Mouse (Mus musculus): ENCODE measurements around the gene Ube2ql1. TPM values are rescaled to one million over a fixed set of nuclear protein-coding genes. Genes with fewer than 3 reads are reported as not detected.
A peak's percentile ranks its signal among the peaks of the same experiment; 100 is the strongest.

Gene Ube2ql1
- polyA plus RNA-seq, 1 experiment from 2014 or later: 49.4 TPM

DNA sequence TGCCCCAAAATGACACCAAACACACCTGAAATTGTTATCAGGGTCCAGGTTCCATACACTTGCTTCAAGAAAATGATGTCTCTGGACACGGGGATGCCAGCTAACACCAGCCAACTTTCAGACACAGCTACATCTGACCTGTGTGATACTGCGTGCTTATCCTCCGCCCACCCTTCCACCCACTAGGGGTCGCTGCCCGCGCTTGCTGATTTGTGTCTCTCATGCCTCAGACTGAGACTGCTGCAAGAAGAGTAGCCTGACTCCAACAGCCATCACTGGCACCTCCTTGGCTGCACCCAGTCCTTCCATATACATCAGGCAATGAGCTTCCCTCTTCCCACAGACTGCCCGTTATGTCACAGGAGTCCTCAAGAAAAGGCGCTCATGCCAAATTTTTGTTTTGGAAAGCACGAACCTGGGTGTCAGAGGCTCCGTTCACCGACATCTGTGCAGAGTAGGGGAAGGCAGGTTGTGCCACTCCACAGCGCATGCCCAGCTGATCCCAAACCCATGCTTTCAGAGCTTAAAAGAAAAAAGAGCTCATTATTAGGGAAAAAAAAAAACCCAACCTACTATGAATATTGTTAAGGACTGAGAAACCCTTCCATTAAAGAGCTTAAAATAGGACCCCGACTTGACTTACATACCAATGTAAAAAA is 43.2 kb downstream of the Ube2ql1 start:
- H3K4me2 ChIP-seq (replicated peaks): no peak overlapping the region
- H3K4me3 ChIP-seq (replicated peaks; ENCODE audit: low read length): no peak overlapping the region
- no peaks in the 10 kb centered on the region for H3K27me3 ChIP-seq (ENCODE audit: control insufficient read depth, insufficient read depth, low read length)
- 42% methylated on average over 13 of the region's 13 CpGs for WGBS
- H3K4me1 ChIP-seq (replicated peaks; ENCODE audit: control insufficient read depth, insufficient read depth, low read length): no peaks in the 10 kb centered on the region
- DNase-seq (ENCODE audit: low spot score) (peak; percentile 82), ATAC-seq (ENCODE audit: low FRiP score) (peak; percentile 76; the same call in 1 of the 2 replicates)
- H3K27ac ChIP-seq: no peak overlapping the region
- no peak overlapping the region for H3K9ac ChIP-seq
- no peaks in the 10 kb centered on the region for H3K9me3 ChIP-seq (ENCODE audit: control insufficient read depth, low read length)
- peaks cover 15% of the 10 kb centered on the region for H3K36me3 ChIP-seq (replicated peaks; ENCODE audit: control insufficient read depth, insufficient read depth)

DNA sequence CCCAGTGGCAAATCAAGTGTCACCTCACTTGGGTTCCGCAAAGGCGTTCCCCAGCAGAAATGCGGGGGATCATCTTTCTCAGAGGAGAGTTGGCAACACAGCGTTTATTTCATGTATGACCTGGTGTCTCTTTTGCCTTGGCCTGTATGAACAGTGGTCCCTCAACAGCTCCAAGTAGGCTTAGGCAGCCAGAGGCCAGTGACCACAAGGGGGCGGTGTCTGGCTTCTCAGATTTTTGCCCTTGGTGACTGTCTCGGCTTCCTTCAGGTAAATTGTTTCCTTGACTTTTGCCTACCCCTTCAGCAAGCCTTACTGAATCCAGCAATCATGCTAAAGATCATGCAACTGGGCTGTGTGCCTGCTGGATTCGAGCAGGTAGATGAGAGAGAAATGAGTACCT is 48.6 kb downstream of the Ube2ql1 start:
- DNase-seq (ENCODE audit: low spot score) (peak; percentile 53), ATAC-seq (ENCODE audit: low FRiP score) (no peak; the same call in 1 of the 2 replicates)
- H3K9me3 ChIP-seq (ENCODE audit: control insufficient read depth, low read length): no peaks in the 10 kb centered on the region
- H3K27me3 ChIP-seq (ENCODE audit: control insufficient read depth, insufficient read depth, low read length): no peaks in the 10 kb centered on the region
- H3K4me2 ChIP-seq (replicated peaks): no peak overlapping the region
- H3K4me3 ChIP-seq (replicated peaks; ENCODE audit: low read length): no peak overlapping the region
- WGBS: 38% methylated on average over 7 of the region's 7 CpGs
- no peak overlapping the region for H3K27ac ChIP-seq
- H3K36me3 ChIP-seq (replicated peaks; ENCODE audit: control insufficient read depth, insufficient read depth): no peaks in the 10 kb centered on the region
- H3K9ac ChIP-seq: no peak overlapping the region
- peaks cover 3% of the 10 kb centered on the region; the same call in 1 of the 2 replicates for H3K4me1 ChIP-seq (replicated peaks; ENCODE audit: control insufficient read depth, insufficient read depth, low read length)

DNA sequence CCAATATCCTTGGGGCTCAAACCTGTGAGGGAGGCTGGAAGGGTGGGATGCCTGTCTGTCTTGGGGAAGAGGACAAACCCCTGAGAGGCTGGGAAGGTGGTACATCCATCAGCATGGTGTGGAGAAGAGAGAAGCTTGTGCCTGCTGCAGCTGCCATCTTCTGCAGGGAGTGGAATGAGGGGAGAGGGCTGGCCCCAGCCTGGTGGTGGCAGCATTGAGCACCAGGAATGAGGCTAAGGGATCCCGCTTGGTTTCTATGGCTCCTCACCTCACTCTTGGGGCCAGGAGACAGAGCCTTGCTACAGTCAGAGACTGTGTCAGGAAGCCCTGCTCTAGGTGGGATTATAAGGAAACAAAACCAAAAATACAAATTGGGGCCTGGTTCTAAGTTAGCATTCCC is 52.7 kb downstream of the Ube2ql1 start:
- 65% methylated on average over 1 of the region's 1 CpGs for WGBS
- Histone ChIP-seq H3K9me3 (ENCODE audit: control insufficient read depth, low read length) (no peaks in the 10 kb centered on the region), H3K4me1 (replicated peaks; ENCODE audit: control insufficient read depth, insufficient read depth, low read length) (peaks cover 15% of the 10 kb centered on the region; the same call in 1 of the 2 replicates), H3K36me3 (replicated peaks; ENCODE audit: control insufficient read depth, insufficient read depth) (no peaks in the 10 kb centered on the region), H3K9ac (no peak overlapping the region), H3K27me3 (ENCODE audit: control insufficient read depth, insufficient read depth, low read length) (no peaks in the 10 kb centered on the region), H3K4me2 (replicated peaks) (no peak overlapping the region), H3K27ac (no peak overlapping the region), H3K4me3 (replicated peaks; ENCODE audit: low read length) (no peak overlapping the region)
- no peak for ATAC-seq (ENCODE audit: low FRiP score)
- no peak for DNase-seq (ENCODE audit: low spot score)

DNA sequence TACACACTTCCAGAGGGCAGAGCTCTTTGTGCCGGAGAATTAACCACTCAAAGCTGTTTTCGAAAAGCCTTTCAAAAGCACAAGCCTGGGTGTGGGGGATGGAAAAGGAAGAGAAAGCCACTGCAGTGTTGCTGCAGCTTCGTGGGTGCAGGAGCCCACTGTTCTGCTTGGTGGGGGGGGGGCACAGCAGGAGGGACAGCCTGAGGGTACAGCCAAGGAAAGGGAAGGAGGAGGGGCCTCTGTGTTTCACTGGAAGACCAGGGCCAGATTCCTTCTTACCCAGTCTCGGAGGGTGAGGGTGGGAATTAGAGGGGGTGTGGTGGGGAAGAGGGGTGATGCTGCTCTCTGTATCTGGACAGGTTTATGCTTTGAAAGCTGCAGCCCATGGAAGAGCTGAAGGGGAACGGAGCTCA is 54.3 kb downstream of the Ube2ql1 start:
- H3K27me3 ChIP-seq (ENCODE audit: control insufficient read depth, insufficient read depth, low read length): no peaks in the 10 kb centered on the region
- H3K4me3 ChIP-seq (replicated peaks; ENCODE audit: low read length): no peak overlapping the region
- no peaks in the 10 kb centered on the region for H3K9me3 ChIP-seq (ENCODE audit: control insufficient read depth, low read length)
- no peaks in the 10 kb centered on the region for H3K36me3 ChIP-seq (replicated peaks; ENCODE audit: control insufficient read depth, insufficient read depth)
- H3K4me1 ChIP-seq (replicated peaks; ENCODE audit: control insufficient read depth, insufficient read depth, low read length): peaks cover 15% of the 10 kb centered on the region; the same call in 1 of the 2 replicates
- no peak for DNase-seq (ENCODE audit: low spot score)
- H3K4me2 ChIP-seq (replicated peaks): peak overlapping the region; percentile 10; the same call in 1 of the 2 replicates
- H3K27ac ChIP-seq: no peak overlapping the region
- no peak overlapping the region for H3K9ac ChIP-seq
- 26% methylated on average over 5 of the region's 5 CpGs for WGBS
- no peak for ATAC-seq (ENCODE audit: low FRiP score)

DNA sequence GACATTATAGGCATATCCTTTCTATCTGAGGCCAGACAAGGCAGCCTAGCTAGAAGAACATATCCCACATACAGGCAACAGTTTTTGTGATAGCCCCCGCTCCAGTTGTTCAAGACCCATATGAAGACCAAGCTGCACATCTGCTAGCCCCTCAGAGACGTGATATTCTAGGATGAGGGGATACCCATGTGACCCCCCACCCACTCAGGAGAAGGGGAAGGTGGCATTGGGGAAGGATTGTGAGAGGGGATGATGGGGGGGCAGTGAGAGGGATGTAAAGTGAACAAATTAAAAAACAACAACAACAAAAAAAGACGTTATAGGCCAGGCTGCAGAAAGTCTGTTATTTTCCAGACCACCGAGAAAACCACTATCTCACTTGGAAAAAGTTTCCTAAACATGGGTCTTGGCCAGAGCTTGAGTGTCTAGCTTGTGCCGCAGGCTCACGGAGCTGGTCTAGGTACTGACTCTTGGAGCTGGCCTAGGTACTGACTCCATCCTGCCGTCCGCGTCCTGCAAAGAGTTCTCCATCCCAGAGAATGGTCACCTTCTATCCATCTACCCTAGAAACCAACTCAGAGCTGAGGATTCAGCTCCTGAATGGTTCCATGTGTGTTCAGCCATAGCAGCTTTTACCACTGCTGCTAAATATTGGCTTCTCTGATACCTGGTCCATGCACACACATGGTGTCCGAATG is 65.6 kb downstream of the Ube2ql1 start:
- Histone ChIP-seq H3K4me1 (replicated peaks; ENCODE audit: control insufficient read depth, insufficient read depth, low read length) (no peaks in the 10 kb centered on the region), H3K36me3 (replicated peaks; ENCODE audit: control insufficient read depth, insufficient read depth) (no peaks in the 10 kb centered on the region), H3K4me2 (replicated peaks) (no peak overlapping the region)

DNA sequence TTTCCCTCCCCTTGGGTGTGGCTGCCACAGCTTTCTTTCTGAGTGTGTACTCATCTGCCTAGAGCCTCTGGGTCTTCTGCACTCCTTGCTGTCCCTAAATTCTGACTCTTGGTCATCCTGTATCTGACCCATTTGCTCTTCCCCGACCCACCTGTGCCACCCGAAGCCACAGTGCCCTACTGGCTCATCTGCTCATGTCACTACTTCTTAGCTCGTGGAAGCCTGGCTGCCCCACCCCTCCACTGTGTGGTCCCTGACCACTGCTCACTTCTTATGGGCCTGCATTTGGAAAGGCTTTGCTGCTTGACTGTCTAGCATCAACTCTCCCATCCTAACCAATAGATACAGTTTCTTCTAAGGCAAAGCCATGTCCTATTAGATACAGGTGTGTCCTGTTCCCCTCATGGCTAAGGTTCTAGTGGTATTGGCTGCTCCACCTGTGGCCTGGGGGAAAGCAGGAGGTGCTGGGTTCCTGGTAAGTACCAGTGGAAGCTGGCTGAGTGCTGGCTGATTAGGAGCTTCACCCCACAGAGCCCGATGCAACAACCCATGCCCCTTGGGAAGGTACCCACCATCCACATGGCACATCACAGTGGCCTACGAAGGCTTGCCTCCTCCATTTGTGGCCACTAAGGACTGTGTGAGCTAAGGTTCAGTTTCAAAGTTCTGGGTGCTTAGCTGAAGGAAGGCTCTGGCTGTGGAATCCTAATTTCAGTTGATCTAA is 66.3 kb downstream of the Ube2ql1 start:
- Histone ChIP-seq H3K27me3 (ENCODE audit: control insufficient read depth, insufficient read depth, low read length) (no peaks in the 10 kb centered on the region), H3K9me3 (ENCODE audit: control insufficient read depth, low read length) (no peaks in the 10 kb centered on the region), H3K4me2 (replicated peaks) (no peak overlapping the region), H3K4me3 (replicated peaks; ENCODE audit: low read length) (no peak overlapping the region), H3K4me1 (replicated peaks; ENCODE audit: control insufficient read depth, insufficient read depth, low read length) (no peaks in the 10 kb centered on the region), H3K27ac (no peak overlapping the region), H3K36me3 (replicated peaks; ENCODE audit: control insufficient read depth, insufficient read depth) (no peaks in the 10 kb centered on the region), H3K9ac (no peak overlapping the region)
- ATAC-seq (ENCODE audit: low FRiP score) (no peak), DNase-seq (ENCODE audit: low spot score) (no peak)
- 90% methylated on average over 5 of the region's 5 CpGs for WGBS

More for the DNA sequence above, 65.6 kb downstream of the Ube2ql1 start:
- Histone ChIP-seq H3K4me3 (replicated peaks; ENCODE audit: low read length) (no peak overlapping the region), H3K27me3 (ENCODE audit: control insufficient read depth, insufficient read depth, low read length) (no peaks in the 10 kb centered on the region), H3K9me3 (ENCODE audit: control insufficient read depth, low read length) (no peaks in the 10 kb centered on the region), H3K27ac (no peak overlapping the region), H3K9ac (no peak overlapping the region)
- ATAC-seq (ENCODE audit: low FRiP score) (no peak), DNase-seq (ENCODE audit: low spot score) (no peak)
- 64% methylated on average over 10 of the region's 10 CpGs for WGBS

DNA sequence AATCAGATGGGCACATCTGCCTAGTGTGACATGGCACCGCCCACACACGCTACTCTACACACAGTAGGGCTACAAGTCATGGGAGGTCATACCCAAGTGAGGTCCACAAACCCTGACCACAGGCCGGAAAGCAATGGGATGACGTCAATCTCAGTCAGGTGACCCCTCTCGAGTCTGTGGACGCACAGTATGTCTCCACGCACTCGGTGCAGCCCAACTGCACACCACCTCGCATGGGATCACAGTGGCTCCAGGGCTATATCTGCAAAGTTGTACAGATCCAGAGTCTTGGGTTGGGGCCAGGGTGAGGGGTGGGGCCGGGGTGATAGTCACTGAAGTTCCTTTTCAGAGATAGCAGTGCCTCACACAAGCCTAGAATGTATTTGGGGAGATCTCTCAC is 67.1 kb downstream of the Ube2ql1 start:
- Histone ChIP-seq H3K9ac (no peak overlapping the region), H3K9me3 (ENCODE audit: control insufficient read depth, low read length) (no peaks in the 10 kb centered on the region), H3K27ac (no peak overlapping the region), H3K4me2 (replicated peaks) (no peak overlapping the region), H3K36me3 (replicated peaks; ENCODE audit: control insufficient read depth, insufficient read depth) (no peaks in the 10 kb centered on the region), H3K4me3 (replicated peaks; ENCODE audit: low read length) (no peak overlapping the region), H3K4me1 (replicated peaks; ENCODE audit: control insufficient read depth, insufficient read depth, low read length) (no peaks in the 10 kb centered on the region), H3K27me3 (ENCODE audit: control insufficient read depth, insufficient read depth, low read length) (no peaks in the 10 kb centered on the region)
- no peak for ATAC-seq (ENCODE audit: low FRiP score)
- 91% methylated on average over 10 of the region's 10 CpGs for WGBS
- DNase-seq (ENCODE audit: low spot score): no peak

DNA sequence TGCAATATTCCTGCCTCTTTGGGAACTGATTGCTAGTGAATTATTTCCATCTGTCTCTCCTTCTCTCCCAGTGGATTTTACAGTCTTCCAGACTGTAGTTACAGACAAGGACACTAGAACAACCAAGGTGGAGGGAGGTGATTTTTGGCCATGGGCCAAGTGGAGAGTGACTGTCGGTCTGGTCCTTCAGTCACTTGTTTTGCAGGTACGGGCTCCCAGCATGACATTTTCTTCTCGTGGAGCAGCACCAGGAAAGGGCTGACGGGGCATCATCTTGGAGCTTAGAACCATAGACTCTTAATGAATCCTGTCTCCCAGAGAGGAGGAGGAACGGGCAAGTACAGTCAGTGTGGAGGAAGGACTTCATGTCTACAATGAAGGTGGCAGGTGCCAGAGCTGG is 67.6 kb downstream of the Ube2ql1 start:
- no peak for DNase-seq (ENCODE audit: low spot score)
- no peaks in the 10 kb centered on the region for H3K9me3 ChIP-seq (ENCODE audit: control insufficient read depth, low read length)
- H3K36me3 ChIP-seq (replicated peaks; ENCODE audit: control insufficient read depth, insufficient read depth): no peaks in the 10 kb centered on the region
- 85% methylated on average over 5 of the region's 5 CpGs for WGBS
- no peak overlapping the region for H3K4me3 ChIP-seq (replicated peaks; ENCODE audit: low read length)
- no peak overlapping the region for H3K4me2 ChIP-seq (replicated peaks)
- no peaks in the 10 kb centered on the region for H3K4me1 ChIP-seq (replicated peaks; ENCODE audit: control insufficient read depth, insufficient read depth, low read length)
- H3K9ac ChIP-seq: no peak overlapping the region
- no peak overlapping the region for H3K27ac ChIP-seq
- H3K27me3 ChIP-seq (ENCODE audit: control insufficient read depth, insufficient read depth, low read length): no peaks in the 10 kb centered on the region
- no peak for ATAC-seq (ENCODE audit: low FRiP score)

DNA sequence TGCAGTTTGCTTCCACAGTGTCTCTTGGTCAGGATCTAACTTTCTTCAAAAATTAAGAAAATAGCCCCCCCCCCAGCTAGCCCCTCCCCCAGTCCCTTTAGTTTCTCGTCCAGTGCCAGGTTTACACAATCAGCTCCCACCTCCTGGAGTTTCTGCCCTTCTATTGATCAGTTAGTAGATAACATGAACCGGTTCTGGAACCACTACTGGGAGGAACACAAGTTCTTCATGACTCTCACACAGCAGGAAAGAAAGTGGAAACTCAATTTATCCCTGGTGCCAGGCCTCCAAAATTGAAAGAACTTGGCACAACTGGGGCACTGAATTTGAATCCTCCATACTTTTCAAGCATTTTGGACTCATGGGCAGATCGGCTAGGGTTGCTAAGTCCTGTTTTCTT is 85.2 kb downstream of the Ube2ql1 start:
- H3K27ac ChIP-seq: no peak overlapping the region
- no peaks in the 10 kb centered on the region for H3K36me3 ChIP-seq (replicated peaks; ENCODE audit: control insufficient read depth, insufficient read depth)
- H3K4me3 ChIP-seq (replicated peaks; ENCODE audit: low read length): no peak overlapping the region
- no peak for DNase-seq (ENCODE audit: low spot score)
- no peak for ATAC-seq (ENCODE audit: low FRiP score)
- H3K4me1 ChIP-seq (replicated peaks; ENCODE audit: control insufficient read depth, insufficient read depth, low read length): no peaks in the 10 kb centered on the region
- no peak overlapping the region for H3K9ac ChIP-seq
- H3K9me3 ChIP-seq (ENCODE audit: control insufficient read depth, low read length): no peaks in the 10 kb centered on the region
- whole genome bisulfite sequencing: 85% methylated on average over 3 of the region's 3 CpGs
- H3K27me3 ChIP-seq (ENCODE audit: control insufficient read depth, insufficient read depth, low read length): no peaks in the 10 kb centered on the region
- no peak overlapping the region for H3K4me2 ChIP-seq (replicated peaks)
